Mouse (Mus musculus): ENCODE data around the gene Fra10ac1.
A peak's percentile ranks its signal among the peaks of the same experiment; 100 is the strongest.

Fra10ac1 gene

DNA sequence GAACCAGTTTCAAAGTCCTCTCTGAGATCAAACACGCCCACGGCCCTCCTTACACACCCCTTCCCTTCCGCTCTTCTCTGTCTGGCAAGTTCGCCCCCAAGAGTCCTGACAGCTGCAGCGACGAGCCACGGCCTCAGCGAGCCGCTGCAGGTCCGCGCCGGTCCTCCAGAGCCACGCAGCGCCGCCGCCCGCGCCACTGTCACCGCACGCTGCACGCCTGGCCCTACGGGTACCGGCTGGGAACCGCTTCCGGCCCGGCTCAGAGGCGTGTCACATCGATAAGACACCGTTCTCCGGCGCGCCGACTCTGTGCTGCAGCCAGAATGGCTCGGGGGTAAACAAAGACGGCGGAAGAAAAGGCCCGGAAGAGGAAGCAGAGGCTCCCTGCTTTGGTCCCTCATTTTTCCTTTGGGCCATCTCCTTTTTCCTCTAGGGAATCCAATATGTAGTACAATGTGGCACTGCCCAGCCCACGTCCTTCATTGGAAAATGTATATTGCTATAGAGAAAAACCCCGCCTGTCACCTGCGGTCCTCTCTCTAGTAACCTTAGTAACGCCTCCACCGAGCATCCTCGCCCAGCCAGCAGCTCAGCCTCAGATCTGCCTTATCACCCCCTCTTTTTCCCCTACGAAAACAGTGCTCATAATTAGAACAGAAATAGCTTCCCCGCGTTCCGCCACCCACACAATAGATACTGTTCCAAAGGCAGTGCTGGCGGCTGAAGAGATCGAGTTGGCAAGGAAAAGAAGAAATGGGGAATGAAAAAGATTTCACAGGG lies at the start of gene Fra10ac1:
Gene Fra10ac1 (minus strand): TSS at position 252 of the 780 bp plus-strand sequence.
- peak; percentile 71 for DNase-seq (ENCODE audit: low spot score)

DNA sequence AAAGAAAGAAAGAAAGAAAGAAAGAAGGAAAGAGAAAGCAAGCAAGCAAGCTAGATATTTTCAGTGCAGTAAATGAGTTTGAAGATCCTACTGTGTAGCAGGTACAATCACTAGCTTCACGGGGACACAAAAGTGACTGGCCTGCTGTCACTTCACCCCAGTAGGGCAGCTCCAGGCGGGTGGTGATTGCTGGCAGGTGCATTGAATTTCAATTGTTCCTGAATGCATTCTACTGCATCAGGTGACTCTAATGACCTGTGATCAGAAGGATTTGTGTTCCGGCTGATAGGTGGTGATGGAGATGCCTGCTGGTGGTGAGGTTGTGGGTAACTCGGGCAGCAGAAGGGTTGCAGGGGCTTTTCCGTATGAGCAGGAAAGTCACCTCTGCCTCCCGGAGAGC lies 47.1 kb upstream of the Fra10ac1 start:
- DNase-seq (ENCODE audit: low spot score), result no peak

DNA sequence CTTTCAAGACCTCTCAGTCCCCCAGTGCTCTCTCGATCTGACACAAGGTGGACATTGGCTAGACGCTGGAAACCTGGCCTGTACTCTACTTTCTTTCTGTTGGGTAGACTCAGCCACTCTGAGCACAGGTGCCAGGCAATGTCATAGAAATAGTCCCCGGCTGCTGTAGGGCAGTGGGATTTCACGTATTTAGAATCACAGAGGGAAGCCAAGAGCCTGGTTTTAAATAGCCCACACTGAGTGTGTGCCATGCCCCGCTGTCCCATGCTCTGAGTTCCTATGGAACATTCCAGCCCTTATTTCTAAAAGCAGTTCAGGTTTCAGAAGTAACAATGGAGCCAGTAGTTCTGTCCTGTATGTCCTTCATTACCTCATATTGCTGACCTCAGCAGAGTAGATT lies 43.5 kb upstream of the Fra10ac1 start:
- DNase-seq (ENCODE audit: low spot score), result no peak

DNA sequence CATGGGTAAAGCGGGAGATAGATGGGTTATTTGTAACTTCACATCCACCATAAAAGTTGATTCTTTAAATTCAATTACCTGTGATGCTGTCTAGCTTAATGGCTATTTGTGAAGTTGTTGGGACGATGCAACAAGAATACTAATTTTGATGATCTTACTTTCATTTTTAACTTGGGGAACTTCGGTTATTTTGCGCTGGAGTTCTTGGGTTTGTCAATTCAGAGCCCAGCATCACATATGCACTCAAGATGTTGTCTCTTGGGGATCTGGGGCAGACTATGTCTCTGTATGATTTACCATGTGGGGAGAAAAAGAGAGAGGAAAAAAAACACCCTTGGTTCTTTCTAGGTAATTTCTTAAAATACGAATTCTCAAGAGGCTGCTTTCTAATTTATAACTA lies 41.8 kb upstream of the Fra10ac1 start:
- DNase-seq (ENCODE audit: low spot score), result no peak

DNA sequence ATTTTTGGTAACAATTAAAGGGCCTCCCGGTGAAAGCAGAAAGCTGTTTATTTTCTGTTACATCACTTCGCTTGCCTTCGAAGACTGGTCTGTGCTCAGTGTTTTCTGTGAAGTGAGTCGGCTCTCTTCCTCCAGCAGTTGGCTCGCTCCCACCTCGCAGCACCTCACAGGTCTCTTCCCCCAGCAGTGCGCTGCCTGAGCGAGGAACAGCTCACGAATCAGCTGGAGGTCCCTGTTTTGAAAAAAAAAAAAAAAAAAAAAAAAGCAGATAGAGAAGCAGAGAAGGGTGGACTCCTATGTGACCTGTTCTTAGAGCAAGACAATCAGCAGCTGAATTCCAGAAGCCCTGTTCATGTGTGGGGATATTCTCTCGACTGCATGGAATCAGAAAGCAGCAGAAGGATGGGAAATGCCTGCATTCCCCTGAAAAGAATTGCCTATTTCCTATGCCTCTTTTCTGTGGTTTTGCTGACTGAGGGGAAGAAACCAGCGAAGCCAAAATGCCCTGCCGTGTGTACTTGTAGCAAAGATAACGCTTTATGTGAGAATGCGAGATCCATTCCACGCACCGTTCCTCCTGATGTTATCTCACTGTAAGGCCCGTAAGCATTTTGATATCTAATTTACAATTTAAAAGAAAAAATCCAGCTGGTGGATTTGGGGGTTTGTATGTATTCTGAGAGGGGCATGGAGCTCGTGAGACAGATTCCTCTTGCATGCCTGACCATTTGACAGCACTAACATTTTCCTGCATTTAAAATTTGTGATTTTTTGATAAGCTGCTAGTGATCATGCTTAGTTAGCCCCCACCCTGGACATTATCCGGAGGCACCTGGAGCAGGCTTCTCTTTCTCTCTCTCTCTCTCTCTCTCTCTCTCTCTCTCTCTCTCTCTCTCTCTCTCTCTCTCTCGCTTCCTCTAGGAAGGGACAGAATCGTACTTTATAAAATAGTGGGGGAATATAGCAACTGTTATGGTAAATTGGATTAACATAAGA lies 40.8 kb upstream of the Fra10ac1 start, which contains the start of gene Lgi1:
Gene Lgi1 (plus strand): TSS at position 32 of the 996 bp plus-strand sequence.
- DNase-seq (ENCODE audit: low spot score), result no peak

DNA sequence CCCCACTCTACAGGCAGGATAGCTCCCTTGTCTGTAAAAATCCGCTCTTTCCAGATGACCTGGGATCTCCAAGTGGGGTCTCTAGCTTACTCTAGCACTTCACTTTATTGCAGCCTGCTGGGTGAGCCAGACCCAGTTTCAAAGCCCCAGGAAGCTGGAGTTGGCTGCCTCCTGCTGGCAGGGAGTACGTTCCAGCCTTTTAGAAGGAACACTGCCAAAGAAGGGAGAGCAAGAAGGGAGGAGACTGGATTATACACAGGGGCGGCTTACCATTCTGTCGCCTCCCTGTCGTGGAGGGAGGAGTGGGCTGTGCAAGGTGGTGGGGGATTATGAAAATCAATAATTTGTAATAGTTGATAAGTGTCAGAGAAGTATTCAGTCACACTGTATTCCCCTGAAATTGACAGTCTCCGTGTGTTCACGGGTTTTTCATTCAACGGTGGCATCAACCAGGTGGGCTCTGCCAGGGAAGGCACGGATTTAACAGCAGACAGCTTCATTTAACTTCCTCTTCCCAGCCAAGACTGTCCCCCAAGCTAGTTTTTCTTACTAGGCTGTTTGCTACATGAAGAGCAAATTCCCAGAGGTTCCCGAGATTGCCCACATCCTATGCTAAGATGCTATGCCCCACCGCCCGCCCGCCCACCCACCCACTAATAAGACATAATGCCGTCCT lies 40.0 kb upstream of the Fra10ac1 start:
- DNase-seq (ENCODE audit: low spot score), result no peak

DNA sequence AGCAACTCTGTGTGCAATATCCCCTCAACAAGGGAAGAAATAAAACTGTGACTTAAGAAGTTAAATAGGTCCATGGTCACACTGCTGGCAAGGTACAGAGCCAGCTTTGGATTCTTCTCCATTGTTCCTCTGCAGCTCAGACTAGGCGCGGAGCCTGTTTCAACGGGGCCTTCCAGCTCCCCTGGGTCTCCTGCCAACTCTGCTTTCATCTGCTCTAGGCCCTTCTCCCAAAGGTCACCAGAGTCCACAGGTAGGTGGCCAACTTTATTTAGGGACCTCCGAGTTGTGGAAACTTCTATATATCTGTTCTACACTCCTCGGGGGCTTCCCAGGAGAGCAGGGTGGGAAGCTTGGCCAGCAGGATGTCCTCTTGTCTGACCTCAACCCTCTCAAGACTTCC lies 37.4 kb upstream of the Fra10ac1 start:
- DNase-seq (ENCODE audit: low spot score), result no peak

DNA sequence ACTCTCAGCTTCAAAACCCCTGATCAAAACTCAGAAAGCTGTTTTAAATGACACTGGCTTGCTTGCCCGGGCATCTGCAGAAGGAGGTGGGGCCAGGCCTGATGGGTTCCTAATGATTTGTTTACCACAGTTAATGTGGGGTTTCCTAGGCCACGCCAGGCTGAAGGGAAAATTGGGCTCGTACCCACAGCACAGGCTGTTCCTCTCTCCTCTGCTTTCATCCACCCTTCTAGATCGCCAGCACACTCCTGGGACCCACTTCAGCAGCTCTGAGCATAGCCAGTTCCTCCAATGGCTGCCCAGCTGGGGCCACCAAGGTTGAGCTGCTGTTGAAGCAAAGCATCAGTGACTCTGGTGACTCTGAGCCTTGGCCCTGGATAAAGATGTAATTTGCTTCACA lies 36.4 kb upstream of the Fra10ac1 start:
- no peak for DNase-seq (ENCODE audit: low spot score)

DNA sequence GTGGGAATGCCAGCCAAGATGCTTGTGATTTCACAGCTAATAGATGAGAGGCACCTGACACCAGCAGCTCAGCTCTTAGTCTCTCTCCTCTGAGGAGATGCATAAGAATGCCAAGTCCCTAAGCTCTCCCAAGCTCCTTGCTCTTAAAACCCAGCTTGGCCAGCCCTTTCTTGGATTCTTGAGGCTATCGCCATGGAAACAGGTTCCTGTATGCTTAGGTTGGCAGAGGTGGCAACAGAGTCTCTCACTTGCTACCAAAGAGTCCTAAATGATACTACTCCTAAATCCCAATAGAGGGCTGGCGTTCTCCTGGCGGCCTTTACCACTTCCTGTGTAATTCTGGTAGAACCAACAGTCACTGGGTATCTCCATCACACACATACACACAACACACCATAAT lies 35.5 kb upstream of the Fra10ac1 start:
- DNase-seq (ENCODE audit: low spot score), result no peak

DNA sequence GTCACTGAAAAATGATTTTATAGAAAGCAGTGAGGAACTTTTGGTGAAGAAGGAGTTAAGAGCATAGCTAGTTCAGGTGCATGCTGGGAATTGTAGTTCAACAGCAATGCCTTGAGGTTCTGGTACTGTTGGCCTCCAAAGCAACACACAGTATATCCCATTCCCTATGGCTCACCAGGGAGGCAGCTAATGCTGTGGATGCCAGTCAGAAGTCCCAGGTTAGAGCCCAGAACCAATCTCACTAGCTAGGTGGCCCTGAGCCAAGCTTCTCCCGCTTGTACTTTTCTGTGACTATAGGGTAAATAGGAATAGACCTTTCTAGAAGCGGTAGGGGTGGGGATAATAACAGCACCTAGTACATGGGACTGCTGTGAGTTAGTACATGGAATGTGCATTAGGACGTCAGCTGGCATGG lies 34.7 kb upstream of the Fra10ac1 start:
- DNase-seq (ENCODE audit: low spot score), result no peak

DNA sequence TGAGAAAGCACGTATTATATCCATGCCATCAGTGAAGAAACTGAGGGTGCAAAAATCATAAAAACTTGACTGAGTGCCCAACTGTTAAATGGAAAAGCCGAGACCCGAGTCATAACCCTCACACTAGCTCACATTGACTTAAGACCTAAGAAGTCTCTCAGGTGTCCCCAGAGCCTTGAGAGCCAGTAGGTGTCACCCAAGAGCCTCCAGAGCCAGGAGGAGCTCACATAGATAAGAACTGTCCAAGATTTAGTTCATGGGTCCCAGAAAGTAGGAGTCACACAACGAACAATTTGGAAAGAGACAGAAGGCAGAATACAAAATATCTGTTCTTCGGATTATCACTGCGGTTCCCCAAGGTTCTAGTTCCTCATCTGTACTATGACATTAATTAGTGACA lies 29.8 kb upstream of the Fra10ac1 start:
- DNase-seq (ENCODE audit: low spot score), result no peak

DNA sequence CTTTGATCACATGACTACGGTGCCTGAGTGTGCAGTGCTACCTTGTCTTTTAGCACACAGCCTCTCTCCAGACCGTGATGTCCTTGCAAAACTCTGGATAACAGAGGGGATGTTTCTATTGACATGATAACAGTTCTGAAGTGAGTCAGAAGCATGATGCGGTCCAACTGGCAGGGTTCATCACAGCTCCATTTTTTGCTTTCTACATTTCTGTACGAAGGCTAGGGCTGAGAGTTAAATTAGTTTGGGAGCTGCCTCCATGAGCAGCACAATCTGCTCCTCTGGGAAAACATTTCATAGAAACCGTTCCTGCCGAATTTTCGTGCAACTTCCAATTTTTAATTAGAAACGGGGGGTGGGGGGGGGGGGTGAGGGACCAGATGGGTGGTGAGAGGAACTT lies 25.7 kb upstream of the Fra10ac1 start:
- DNase-seq (ENCODE audit: low spot score), result no peak

DNA sequence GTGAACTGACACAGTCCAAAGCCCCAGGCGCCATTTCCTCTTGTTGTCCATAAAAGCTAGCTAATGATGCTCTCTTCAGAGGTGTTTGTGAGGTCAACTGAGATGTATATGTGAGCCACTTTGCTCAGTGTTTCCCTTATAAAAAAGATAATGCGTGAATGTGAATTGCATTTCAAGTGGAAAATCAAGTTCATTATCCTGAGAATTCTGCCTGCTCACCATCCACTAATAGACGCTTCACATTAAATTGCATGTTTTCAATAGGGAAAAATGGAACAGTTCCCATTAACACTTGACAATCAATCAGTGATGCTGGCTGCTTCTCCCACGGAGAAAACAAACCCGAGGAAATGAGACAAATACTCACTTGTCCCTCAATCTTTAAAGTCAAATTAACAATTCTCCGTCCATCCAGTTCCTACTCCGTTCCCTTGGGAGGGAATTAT lies 22.2 kb upstream of the Fra10ac1 start:
- DNase-seq (ENCODE audit: low spot score), result no peak

DNA sequence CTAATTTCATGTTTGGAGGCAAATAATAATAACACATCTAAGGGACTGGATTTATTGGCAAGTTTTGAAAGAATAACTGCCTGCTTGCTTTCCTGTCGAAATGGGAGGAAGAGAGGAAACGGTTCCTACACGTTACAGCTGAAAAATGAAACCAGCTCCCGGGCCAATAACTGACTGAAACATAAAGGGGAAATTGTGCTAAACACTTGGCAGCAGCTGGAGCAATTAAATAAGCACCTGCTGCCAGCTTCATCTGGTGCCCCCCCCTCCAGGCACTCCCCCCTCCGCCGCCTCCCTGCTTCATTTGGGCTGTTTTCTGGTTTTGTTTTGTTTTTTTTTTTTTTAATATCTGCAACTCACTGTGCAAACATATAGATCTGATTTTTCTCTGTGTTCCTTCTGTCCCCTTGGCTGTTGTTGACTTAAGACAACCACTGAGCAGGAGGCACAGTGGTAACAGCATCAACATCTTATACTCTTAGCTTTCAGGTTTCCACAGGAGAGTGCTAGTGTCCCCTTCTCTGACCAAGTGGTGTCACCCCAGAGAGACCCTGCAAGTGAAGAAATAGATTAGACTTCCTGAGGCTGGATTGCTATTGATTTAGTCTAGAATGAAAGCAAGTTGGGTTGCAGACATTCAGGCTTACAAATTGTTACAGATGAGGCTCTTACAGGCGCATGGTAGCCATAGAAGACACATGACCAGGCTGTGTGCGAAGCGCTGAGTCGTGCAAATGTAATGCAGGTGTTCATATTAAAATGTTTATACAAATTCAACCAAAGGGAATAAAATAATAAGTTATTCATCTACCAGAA lies 21.6 kb upstream of the Fra10ac1 start:
- no peak for DNase-seq (ENCODE audit: low spot score)

DNA sequence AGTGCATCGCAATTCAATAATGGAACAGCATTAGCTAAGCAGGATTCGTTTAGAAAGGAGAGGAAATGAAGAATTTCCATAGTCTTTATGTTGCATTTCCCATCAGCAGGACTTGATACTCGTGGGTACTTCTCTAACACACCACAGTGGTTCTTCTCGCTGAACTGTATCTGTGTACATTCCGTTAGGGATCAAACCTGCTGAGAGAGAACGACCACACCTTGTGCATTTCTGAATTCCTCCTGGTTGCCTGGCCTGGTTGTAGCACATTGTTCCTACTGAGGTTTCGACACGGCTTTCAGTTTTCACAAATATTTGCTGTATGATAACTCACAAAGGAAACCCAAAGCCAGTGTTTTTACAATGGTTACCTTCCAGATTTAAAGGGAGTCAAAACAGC lies 20.8 kb upstream of the Fra10ac1 start:
- DNase-seq (ENCODE audit: low spot score), result no peak

DNA sequence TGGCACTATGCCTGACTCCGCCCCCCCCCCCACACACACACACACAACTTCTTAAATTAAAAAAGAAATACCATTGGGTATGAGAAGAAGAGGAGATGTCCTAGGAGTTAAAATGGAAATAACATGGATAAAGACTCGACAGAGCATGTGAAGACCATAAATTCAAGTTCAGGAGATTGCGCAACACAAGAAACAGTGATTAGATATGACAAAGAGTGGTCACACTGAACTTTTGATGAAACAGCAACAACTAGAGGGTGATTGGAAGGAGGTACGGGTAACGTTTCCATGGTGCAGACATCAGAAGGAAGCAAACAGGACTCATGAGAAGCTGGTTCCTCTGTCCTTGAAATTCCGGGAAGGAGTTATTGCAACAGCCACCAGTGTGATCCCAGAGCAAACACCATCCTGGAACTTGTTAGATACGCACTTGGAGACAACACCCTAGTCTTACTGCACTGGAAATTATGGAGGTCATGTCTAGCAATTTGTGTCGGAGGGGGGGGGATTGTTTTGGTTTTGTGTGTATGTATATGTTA lies 18.4 kb upstream of the Fra10ac1 start:
- DNase-seq (ENCODE audit: low spot score), result no peak

DNA sequence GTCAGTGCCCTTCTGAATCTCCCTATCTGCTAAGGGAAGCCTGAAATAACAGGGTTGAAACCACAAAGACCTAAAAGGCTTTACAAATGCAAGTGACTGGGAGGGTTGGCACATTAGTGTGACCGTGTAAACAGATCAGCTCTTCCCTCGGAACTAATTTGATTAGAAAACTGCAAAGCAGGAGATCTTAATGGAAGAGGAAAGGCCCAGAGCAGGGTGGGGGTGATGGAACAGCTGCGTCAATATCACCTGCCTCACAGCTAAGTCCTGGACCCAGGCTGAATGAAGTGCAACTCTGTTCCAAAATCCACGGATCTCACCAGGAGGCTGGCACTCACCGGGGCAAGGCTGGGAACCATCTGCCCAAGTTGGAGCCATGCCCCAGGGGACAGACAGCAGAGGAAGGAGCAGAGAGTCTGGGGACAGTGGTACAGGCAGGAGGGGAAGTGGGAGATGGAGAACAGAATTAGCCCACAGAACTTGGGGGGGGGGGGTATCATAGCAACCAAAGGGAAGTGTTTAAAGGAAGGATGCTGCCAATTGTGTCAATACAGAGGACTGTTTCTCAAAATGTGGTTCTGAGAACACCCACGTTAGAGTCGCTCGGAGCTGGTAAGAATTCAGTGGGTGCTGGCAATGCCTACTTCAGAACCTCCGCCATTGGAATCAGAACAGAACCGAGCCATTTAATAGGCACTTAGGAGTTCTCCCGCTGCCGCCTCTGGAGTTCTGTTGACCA lies 14.4 kb upstream of the Fra10ac1 start:
- DNase-seq (ENCODE audit: low spot score), result no peak

DNA sequence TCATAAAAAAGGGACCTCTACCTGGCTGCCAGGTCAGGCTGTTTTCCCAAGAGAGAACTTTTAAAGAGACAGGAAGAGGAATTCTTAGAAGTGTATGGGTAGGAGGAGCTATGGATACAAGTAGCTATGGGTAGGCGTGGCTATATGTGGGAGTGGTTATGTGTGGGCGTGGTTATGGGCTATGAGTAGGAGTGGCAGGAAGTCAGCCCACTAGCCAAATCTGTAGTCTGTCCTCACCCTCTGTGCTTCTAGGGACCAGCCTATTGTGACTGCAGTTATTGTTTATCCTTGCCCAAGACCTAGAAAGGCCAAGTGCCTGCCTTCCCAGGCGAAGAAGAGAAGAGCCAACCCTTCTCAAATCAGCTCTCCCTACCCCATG lies 13.9 kb upstream of the Fra10ac1 start:
- DNase-seq (ENCODE audit: low spot score), result no peak

DNA sequence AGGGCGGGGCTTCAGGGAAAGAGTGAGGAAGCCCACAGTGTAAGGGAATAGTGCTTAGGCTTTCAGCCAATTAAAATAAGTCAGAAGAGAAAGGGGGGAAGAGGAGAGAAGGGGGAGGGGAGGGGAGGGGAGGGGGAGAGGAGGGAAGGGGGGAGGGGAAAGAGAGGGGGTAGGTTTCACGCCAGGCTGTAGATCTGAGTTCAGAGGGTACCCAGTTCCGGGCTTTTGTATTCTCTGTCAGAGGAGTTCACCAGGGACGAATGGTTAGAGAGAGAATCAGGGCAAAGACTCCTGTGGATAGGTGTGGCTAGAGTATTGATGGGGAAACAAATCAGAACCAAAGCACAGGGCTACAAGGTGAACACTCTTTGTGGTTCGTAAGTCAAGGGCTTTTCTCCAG lies 12.6 kb upstream of the Fra10ac1 start:
- no peak for DNase-seq (ENCODE audit: low spot score)

DNA sequence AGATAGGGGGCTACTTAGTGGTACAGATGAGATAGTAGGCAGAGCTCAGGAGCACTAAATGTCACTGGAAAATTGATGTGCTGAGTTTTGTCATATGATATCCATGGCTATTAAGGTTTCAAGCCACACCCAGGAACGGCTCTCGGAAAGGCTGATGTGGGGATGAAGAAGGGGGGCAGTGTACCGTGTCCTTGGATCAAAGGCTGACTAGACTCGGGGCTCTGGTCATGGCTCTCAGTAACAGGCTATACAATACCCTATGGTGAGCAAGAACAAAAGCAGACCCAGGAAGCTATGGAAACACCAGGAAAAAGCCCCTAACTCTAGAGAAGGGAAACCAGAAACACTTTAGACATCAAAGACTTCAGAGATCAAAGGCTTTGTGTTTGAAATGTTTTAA lies 8.6 kb upstream of the Fra10ac1 start:
- no peak for DNase-seq (ENCODE audit: low spot score)

DNA sequence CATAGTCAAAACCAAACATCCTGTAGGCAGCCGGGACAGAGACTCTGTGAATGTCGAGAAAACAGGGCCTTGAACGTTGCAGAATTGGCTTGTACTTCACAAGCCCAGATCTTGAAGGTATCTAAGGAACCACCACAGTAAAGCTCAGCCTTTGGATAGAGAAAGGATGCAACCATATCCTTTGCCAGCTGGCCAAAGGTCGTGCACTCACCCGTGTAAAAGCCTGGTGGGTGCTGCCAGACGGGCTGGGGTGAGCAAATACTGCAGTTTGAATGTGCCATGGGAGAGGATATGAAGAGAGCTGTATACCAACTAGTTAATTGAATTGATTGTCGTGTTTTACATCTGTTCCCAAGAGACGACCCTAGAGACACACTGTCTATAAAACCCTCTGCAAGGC lies 8.1 kb upstream of the Fra10ac1 start:
- no peak for DNase-seq (ENCODE audit: low spot score)

Data from spleen, adult 12 weeks (tissue).